Mouse (Mus musculus): ENCODE data around the gene Itga6. TPM values are rescaled to one million over a fixed set of nuclear protein-coding genes. Genes with fewer than 3 reads are reported as not detected.

The Itga6 gene
- total and polyA plus RNA-seq, 3 experiments: 1.0 to 2.7 TPM; not detected in 1

DNA sequence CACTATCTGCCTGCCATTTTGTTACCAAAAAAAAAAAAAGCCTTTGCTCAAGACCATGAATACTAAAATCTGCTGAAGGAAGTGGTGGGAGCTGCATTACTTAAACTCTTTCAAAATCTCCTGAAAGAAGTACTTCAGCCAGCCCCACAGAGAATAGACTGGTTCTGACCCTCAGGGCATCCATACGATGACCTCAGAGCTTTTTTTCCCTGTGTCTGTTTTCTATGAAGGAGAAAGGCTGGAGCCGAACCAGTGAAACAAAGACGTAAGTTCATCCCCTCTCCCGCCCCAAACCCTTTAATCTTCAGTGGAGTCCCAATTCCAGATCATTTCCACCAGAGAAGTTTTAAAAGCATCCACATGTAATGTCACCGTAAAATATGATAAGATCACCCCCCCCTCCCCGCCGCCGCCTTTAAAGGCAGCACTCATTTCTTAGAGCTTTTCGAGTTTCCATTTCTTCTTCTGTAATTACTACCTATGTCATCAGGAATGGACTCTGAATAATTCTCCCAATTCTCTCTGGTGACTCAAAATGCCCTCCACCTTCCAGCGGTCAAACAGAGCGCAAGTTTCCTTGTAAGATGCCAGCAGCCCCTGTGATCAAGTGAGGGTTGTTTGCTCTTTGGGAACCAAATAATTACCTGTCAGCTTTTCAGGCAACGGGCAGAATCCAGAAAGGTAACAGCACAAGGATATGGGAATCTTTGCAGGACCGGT lies 4.1 kb downstream of the Itga6 start:
- H3K4me1 ChIP-seq (ENCODE audit: control insufficient read depth in 1 of 2, insufficient read depth in 2 of 2, low read length in 2 of 2): peaks cover 3 to 18% of the 10 kb centered on the region in 2 experiments; a peak in 3 of 4 replicates
- H3K9ac ChIP-seq (ENCODE audit: control insufficient read depth, low read depth, low read length, poor library complexity, severe bottlenecking): no peak overlapping the region
- TF ChIP-seq MAFK (IDR thresholded peaks at IDR 0.05; ENCODE audit: borderline replicate concordance, low read depth, low read length) (no peak), HCFC1 (IDR thresholded peaks at IDR 0.05; ENCODE audit: low read depth, low read length) (no peak), EP300 (IDR thresholded peaks at IDR 0.05; ENCODE audit: low read depth in 1 of 2, low read length in 2 of 2) (no peak), KAT2A (conservative IDR thresholded peaks at IDR 0.05; ENCODE audit: low read depth, low read length) (no peak), USF2 (IDR thresholded peaks at IDR 0.05; ENCODE audit: borderline replicate concordance in 1 of 2, insufficient read depth in 1 of 2, low read depth in 1 of 2, low read length in 2 of 2) (no peak), RAD21 (IDR thresholded peaks at IDR 0.05; ENCODE audit: low read depth, low read length) (no peak), MAX (IDR thresholded peaks at IDR 0.05; ENCODE audit: low read length) (no peak), JUND (IDR thresholded peaks at IDR 0.05; ENCODE audit: low read depth, low read length) (no peak), TBP (IDR thresholded peaks at IDR 0.05; ENCODE audit: low read depth, low read length) (no peak), MXI1 (IDR thresholded peaks at IDR 0.05; ENCODE audit: low read depth, low read length) (no peak), MYC (IDR thresholded peaks at IDR 0.05; ENCODE audit: low read depth, low read length) (no peak), ZMIZ1 (IDR thresholded peaks at IDR 0.05; ENCODE audit: low read depth, low read length) (no peak), ZKSCAN1 (IDR thresholded peaks at IDR 0.05; ENCODE audit: low read depth, low read length) (no peak), MYB (IDR thresholded peaks at IDR 0.05; ENCODE audit: low read depth, low read length) (no peak), CHD2 (IDR thresholded peaks at IDR 0.05; ENCODE audit: low read length) (no peak)
- H3K4me3 ChIP-seq (ENCODE audit: control insufficient read depth in 1 of 2, insufficient read depth in 1 of 2, low read depth in 2 of 2, low read length in 2 of 2): no peak overlapping the region
- DNase-seq (ENCODE audit: low read depth, low spot score): no peak
- no peaks in the 10 kb centered on the region for H3K27me3 ChIP-seq (ENCODE audit: control insufficient read depth in 1 of 2, insufficient read depth in 2 of 2, low read length in 2 of 2)
- H3K27ac ChIP-seq (ENCODE audit: control insufficient read depth, low read depth, low read length): no peak overlapping the region
- peaks cover 0 to 12% of the 10 kb centered on the region in 2 experiments; a peak in 2 of 4 replicates for H3K36me3 ChIP-seq (ENCODE audit: control insufficient read depth in 1 of 2, insufficient read depth in 2 of 2, low read length in 2 of 2)
- no peaks in the 10 kb centered on the region for H3K9me3 ChIP-seq (replicated peaks; ENCODE audit: insufficient read depth, low read length)
- no peaks in the 10 kb centered on the region for H3K79me2 ChIP-seq (ENCODE audit: control insufficient read depth, insufficient read depth, low read length, poor library complexity)

GRCm38 (mm10) chr2:71750087-71750453 lies 4.7 kb downstream of the Itga6 start:
- TF ChIP-seq ZNF384 (IDR thresholded peaks at IDR 0.05; ENCODE audit: low read depth, low read length) (no peak), MAX (IDR thresholded peaks at IDR 0.05; ENCODE audit: low read length) (no peak), MXI1 (IDR thresholded peaks at IDR 0.05; ENCODE audit: low read depth, low read length) (no peak), ETS1 (IDR thresholded peaks at IDR 0.05; ENCODE audit: low read depth, low read length) (no peak), EP300 (IDR thresholded peaks at IDR 0.05; ENCODE audit: low read depth in 1 of 2, low read length in 2 of 2) (no peak), USF1 (IDR thresholded peaks at IDR 0.05; ENCODE audit: low read depth, low read length) (no peak), POLR2AphosphoS2 (IDR thresholded peaks at IDR 0.05; ENCODE audit: low read length) (no peak), E2F4 (IDR thresholded peaks at IDR 0.05; ENCODE audit: borderline replicate concordance, low read depth, low read length) (no peak), CTCF (IDR thresholded peaks at IDR 0.05 in 2 of 3, conservative IDR thresholded peaks at IDR 0.05 in 1 of 3; ENCODE audit: control insufficient read depth in 1 of 3, insufficient read depth in 1 of 3, low read depth in 2 of 3, low read length in 3 of 3, poor library complexity in 1 of 3, severe bottlenecking in 1 of 3) (no peak), UBTF (IDR thresholded peaks at IDR 0.05; ENCODE audit: borderline replicate concordance, insufficient read depth, low read depth, low read length) (no peak), GABPA (IDR thresholded peaks at IDR 0.05; ENCODE audit: low read depth, low read length) (no peak)
- H3K9me3 ChIP-seq (replicated peaks; ENCODE audit: insufficient read depth, low read length): no peaks in the 10 kb centered on the region
- H3K4me1 ChIP-seq (ENCODE audit: control insufficient read depth in 1 of 2, insufficient read depth in 2 of 2, low read length in 2 of 2): peaks cover 3 to 18% of the 10 kb centered on the region in 2 experiments; a peak in 3 of 4 replicates
- DNase-seq (ENCODE audit: low read depth, low spot score): no peak
- no peaks in the 10 kb centered on the region for H3K79me2 ChIP-seq (ENCODE audit: control insufficient read depth, insufficient read depth, low read length, poor library complexity)
- no peak overlapping the region for H3K9ac ChIP-seq (ENCODE audit: control insufficient read depth, low read depth, low read length, poor library complexity, severe bottlenecking)
- peaks cover 0 to 12% of the 10 kb centered on the region in 2 experiments; a peak in 2 of 4 replicates for H3K36me3 ChIP-seq (ENCODE audit: control insufficient read depth in 1 of 2, insufficient read depth in 2 of 2, low read length in 2 of 2)
- H3K27me3 ChIP-seq (ENCODE audit: control insufficient read depth in 1 of 2, insufficient read depth in 2 of 2, low read length in 2 of 2): no peaks in the 10 kb centered on the region
- H3K4me3 ChIP-seq (ENCODE audit: control insufficient read depth in 1 of 2, insufficient read depth in 1 of 2, low read depth in 2 of 2, low read length in 2 of 2): no peak overlapping the region
- H3K27ac ChIP-seq (ENCODE audit: control insufficient read depth, low read depth, low read length): no peak overlapping the region
